Mouse (Mus musculus): ENCODE measurements around the gene Greb1.
"Not testable (repeated sequence)": the region's sequence is repeated elsewhere in the genome, so short reads cannot be mapped to it uniquely, and the experiment has no call there.

The Greb1 gene

DNA sequence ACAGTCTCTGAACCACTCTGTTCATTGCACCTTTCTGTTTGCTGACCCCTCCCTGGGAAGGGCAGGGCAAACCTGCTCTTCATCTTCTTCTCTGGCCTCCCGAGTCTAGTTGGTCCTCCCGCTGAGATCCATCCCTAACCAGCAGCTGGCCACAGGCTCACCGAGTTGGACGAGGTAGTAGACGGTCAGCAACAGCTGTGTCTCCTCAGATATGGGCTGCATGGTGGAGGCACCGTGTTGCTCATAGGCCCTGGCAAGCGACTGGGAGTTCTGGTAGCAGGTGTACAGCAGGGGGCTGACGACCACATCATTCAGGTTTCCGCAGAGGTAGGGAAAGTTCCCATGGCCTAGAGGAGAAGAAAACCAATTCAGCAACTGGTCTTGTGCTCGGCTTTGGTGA is 86.1 kb downstream of the Greb1 start:
- in situ Hi-C loops (cut with MseI, MboI): loop anchor here in 1 of 2 experiments (5.0 kb wide), 1 partner anchor 93 kb away; no protein-coding TSS in a partner anchor

DNA sequence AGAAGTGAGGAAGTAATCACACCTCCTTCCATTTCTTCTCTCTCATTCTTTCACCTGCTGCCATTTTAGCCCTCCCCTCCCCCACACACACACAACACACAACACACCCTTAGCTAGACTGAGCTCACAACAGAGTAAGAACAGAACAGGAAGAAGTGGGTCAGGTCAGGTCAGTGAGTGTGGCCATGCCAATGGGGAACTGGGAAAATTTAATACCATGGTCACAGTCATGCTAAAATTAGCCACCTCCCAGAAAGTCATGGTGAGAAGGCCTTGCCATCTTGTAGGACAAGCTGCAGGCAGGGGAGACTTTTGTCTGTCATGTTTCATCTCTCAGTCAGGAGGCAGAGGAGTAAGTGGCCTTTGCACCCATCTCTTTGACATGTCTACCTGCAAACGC is 102.0 kb downstream of the Greb1 start:
- in situ Hi-C loops (cut with MseI, MboI): no loop called here

DNA sequence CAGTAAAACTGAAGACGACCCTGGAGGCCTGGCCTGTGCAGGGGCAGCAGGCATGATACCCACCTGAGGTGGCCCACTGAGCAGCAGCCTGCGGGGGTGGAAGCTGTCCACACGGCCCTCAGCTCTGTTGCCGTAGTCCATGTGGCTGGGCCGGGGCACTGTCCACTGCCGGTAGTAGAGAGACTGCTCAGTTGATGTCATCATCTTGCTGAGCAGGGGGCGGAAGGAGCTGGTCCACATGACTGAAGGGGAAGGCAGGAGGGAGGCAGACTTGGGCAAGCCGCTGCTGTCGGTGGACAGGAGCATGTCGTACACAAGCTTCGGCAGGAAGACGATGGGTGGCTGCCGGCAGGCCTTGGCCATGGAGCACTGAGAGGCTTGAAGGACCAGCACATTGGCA is 104.5 kb downstream of the Greb1 start:
- in situ Hi-C loops (cut with MseI, MboI): no loop called here

GRCm38 (mm10) chr12:16695252-16695651 is 105.4 kb downstream of the Greb1 start:
- in situ Hi-C loops (cut with MseI, MboI): not testable (repeated sequence)

DNA sequence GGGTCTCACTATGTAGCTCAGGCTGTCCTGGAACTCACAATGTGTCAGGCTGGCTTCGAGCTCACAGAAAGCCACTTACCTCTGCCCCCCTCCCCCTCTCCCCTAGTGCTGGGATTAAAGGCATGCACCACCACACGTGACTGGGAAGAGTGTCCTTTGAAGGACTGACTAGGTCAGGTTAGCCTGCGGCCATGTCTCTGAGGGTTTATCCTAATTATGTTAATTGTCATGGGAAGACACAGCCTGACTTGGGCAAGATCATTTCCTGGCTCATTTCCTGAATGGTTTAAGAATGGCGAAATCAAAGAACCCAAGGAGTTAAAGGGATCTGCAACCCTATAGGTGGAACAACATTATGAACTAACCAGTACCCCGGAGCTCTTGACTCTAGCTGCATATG is 105.9 kb downstream of the Greb1 start:
- in situ Hi-C loops (cut with MseI, MboI): no loop called here

- in situ Hi-C loops (cut with MseI, MboI): no loop called here
Observed at GRCm38 (mm10) chr12:16690631-16691030, 110.1 kb downstream of the Greb1 start.

- in situ Hi-C loops (cut with MseI, MboI): no loop called here
Observed at GRCm38 (mm10) chr12:16672246-16672645, 128.4 kb downstream of the Greb1 start.

GRCm38 (mm10) chr12:16669176-16669575 is 131.5 kb downstream of the Greb1 start:
- in situ Hi-C loops (cut with MseI, MboI): no loop called here

DNA sequence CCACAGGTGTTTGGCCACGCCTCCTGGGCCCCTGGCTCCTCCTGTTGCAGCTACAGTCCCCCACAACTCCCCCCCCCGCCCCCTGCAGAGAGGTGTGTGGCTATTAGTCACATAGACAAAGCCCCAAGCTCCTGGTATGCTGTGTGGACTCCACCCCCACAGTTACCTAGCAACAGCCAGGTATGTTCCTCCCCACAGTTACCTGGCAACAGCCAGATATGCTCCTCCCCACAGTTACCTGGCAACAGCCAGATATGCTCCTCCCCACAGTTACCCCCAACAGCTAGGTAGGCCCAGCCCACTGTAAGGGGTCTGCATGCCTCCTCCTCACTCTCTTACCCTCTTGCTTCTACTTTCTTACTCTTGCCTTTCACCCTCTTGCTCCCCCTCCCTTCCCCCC is 135.7 kb downstream of the Greb1 start:
- in situ Hi-C loops (cut with MseI, MboI): no loop called here

DNA sequence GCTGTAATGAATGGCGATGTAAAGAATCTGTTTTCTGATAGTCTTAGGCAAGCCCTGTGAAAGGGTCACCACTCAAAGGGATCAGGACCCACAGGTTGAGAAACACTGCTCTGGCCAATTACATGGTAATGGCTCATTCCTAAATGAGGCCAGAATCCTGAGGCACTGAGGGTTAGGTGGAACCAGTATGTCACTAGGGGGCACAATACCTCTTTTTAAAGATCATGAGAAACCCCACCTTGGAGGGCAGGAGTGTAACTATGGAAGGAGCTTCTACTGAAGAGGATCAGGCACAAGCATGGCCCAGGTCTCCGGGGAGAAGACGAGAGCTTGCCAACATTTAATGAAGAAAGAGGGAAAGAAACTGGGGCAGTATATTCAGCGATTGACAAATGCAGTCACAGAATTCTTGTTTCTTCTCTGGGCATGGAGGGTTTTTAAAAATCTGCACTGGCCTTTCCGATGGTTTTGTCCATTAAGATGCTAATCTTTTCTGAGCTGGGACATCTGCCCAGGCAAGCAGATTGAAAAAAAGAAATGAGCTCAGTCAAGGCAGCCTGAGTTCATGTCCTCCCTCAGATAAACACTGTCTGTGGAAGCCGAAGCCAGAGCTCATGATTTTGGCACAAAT is 137.6 kb downstream of the Greb1 start:
- in situ Hi-C loops (cut with MseI, MboI): no loop called here

- in situ Hi-C loops (cut with MseI, MboI): no loop called here
Observed at GRCm38 (mm10) chr12:16661936-16662335, 138.8 kb downstream of the Greb1 start.

DNA sequence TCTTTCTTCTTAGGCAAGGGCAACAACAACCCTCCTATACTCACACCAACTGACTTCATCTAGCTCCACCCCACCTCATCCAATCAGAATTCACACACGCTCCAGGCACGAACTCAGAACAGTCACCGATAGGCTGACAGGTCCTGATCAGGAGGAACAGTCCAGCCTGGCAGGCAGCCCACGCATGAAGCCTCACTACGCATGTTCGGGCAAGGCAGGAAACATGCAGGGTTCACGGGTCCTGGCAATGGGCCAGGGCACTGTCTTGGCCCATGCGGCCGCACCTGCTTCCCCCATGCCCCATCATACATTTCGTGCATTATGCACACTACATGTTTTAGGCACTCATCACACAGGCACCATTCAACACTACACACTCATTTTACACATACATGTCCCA is 139.2 kb downstream of the Greb1 start:
- in situ Hi-C loops (cut with MseI, MboI): no loop called here

DNA sequence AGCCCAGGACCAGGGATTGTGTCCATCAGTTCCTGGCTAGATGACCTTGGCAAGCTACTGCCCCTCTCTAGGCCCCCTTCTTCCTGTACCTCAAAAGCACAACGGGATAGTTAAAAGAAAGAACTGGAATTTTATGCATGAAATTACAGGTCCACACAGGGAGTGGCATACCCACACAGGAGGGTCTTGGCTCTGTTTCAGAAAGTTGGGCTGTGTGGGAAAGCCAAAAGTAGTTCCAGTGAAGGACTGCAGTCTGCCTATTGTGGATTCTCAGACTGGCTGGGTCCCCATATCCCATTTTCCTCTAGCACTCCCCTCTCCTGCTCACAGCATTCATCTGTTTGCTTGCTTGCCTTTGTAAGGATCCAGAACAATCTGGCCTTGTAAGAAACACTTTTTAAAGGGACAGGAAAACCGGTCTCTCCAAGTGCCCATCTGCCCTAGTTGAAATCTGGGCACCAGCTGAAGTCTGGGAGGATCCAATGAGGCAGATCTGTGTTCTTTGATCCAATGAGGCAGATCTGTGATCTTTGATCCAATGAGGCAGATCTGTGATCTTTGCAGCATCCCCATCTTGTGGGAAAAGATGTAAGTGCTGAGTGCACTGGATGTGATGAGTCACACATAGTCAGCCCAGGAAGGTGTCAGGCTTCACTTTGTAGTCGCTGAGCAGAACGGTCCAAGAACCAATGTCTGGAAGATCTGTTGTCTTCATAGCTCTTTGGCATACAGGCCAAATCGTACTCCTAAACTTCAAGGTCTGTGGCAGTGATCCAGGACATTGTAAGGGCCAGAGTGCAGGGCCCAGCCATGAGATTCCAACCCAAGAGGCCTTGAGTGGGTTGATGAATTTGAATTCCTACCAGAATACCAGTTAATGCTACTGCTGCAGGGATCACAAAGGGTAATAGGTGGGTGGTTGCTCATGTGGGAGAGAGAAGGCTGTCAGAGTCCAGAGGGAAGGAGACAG is 143.5 kb downstream of the Greb1 start:
- in situ Hi-C loops (cut with MseI, MboI): no loop called here

DNA sequence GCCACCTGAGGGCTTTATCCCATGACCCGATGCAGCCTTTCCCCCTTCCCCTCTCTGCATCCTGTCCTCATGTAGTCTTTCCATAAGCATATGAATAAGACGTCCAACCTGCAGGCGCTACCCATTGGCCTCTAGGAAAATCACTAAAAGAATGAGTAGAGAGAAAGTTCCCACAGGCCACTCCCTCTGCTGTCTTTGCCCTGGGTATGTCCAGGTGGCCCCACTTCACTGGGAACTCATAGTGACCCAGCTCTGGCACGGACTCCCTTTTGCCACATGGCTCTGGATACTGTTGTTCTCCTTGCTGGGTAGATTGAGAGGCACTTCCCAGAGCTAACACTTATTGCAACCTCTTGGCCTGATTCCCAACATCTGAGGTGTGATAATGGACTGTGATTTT is 145.1 kb downstream of the Greb1 start:
- in situ Hi-C loops (cut with MseI, MboI): no loop called here

- in situ Hi-C loops (cut with MseI, MboI): no loop called here
Observed at GRCm38 (mm10) chr12:16653332-16654093, 147.2 kb downstream of the Greb1 start, which contains the start of gene Ntsr2. TSS of gene Ntsr2 (plus strand) at chr12:16653382.

GRCm38 (mm10) chr12:16649819-16650218 is 150.9 kb downstream of the Greb1 start:
- in situ Hi-C loops (cut with MseI, MboI): no loop called here

GRCm38 (mm10) chr12:16648273-16648672 is 152.4 kb downstream of the Greb1 start:
- in situ Hi-C loops (cut with MseI, MboI): no loop called here

DNA sequence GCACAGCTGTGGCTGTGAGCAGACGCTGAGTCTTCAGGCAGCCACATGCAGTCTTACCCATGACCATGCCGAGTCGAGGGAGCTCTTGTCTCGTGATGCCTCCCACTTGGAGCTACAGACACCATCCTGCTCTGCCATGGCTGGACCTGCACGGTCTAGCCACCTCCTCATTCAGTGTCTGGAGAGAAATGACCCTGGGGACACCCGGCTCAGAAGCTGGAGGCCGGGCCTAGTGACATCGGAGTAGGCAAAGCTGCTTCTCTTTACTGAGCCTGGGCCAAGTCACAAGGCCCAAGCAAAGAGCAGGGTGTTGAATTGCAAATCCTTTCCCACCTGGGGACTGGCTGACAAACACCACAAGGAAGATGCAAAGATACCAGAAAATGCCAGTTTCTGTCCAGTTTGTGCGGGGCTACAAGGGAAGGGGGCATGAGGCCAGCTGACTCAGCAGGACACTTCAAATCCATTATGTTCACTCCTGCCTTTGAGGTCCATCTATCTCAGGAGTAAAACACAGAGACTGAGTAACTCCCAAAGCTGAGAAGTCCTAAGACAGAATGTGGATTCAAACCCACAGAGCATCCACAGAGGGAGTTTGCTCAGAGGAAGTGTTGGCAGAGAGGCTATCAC is 153.8 kb downstream of the Greb1 start:
- in situ Hi-C loops (cut with MseI, MboI): no loop called here

- in situ Hi-C loops (cut with MseI, MboI): no loop called here
Observed at GRCm38 (mm10) chr12:16644698-16645097, 156.0 kb downstream of the Greb1 start.

GRCm38 (mm10) chr12:16643508-16644345 is 157.0 kb downstream of the Greb1 start:
- in situ Hi-C loops (cut with MseI, MboI): no loop called here

- in situ Hi-C loops (cut with MseI, MboI): no loop called here
Observed at GRCm38 (mm10) chr12:16642000-16642399, 158.7 kb downstream of the Greb1 start.

All from mouse trophoblast stem cell (cell line).